Mouse (Mus musculus): ENCODE results near the gene Nsg2. TPM values are rescaled to one million over a fixed set of nuclear protein-coding genes. Genes with fewer than 3 reads are reported as not detected.

The Nsg2 gene
- polyA plus RNA-seq, 1 experiment from 2014 or later, result 9.9 TPM

- no peak for ATAC-seq
- Histone ChIP-seq H3K4me1 (ENCODE audit: control insufficient read depth, insufficient read depth, low read length) (no peaks in the 10 kb centered on the region), H3K9ac (ENCODE audit: low read depth, low read length) (no peak overlapping the region), H3K36me3 (ENCODE audit: control insufficient read depth, insufficient read depth, low read length) (no peaks in the 10 kb centered on the region), H3K27ac (ENCODE audit: low read length) (no peak overlapping the region), H3K4me3 (ENCODE audit: low read length) (no peak overlapping the region), H3K9me3 (ENCODE audit: control insufficient read depth, low read length) (no peaks in the 10 kb centered on the region), H3K27me3 (replicated peaks; ENCODE audit: control insufficient read depth, insufficient read depth, low read length) (no peaks in the 10 kb centered on the region), H3K4me2 (ENCODE audit: low read depth, low read length) (no peak overlapping the region)
- 88% methylated on average over 10 of the region's 10 CpGs for WGBS
Measured at GRCm38 (mm10) chr11:32061874-32062273, 61.6 kb downstream of the Nsg2 start.

- WGBS, result 26% methylated on average over 10 of the region's 10 CpGs
- no peak for ATAC-seq
- Histone ChIP-seq H3K4me2 (ENCODE audit: low read depth, low read length) (no peak overlapping the region), H3K27me3 (replicated peaks; ENCODE audit: control insufficient read depth, insufficient read depth, low read length) (no peaks in the 10 kb centered on the region), H3K27ac (ENCODE audit: low read length) (no peak overlapping the region), H3K4me1 (ENCODE audit: control insufficient read depth, insufficient read depth, low read length) (no peaks in the 10 kb centered on the region), H3K36me3 (ENCODE audit: control insufficient read depth, insufficient read depth, low read length) (no peaks in the 10 kb centered on the region), H3K9me3 (ENCODE audit: control insufficient read depth, low read length) (no peaks in the 10 kb centered on the region), H3K9ac (ENCODE audit: low read depth, low read length) (no peak overlapping the region), H3K4me3 (ENCODE audit: low read length) (no peak overlapping the region)
Measured at GRCm38 (mm10) chr11:32063775-32064510, 63.7 kb downstream of the Nsg2 start.

GRCm38 (mm10) chr11:32064511-32064862 is 64.2 kb downstream of the Nsg2 start:
- Histone ChIP-seq H3K36me3 (ENCODE audit: control insufficient read depth, insufficient read depth, low read length) (no peaks in the 10 kb centered on the region), H3K4me2 (ENCODE audit: low read depth, low read length) (no peak overlapping the region), H3K27me3 (replicated peaks; ENCODE audit: control insufficient read depth, insufficient read depth, low read length) (no peaks in the 10 kb centered on the region), H3K4me3 (ENCODE audit: low read length) (no peak overlapping the region), H3K9me3 (ENCODE audit: control insufficient read depth, low read length) (no peaks in the 10 kb centered on the region), H3K27ac (ENCODE audit: low read length) (no peak overlapping the region), H3K4me1 (ENCODE audit: control insufficient read depth, insufficient read depth, low read length) (no peaks in the 10 kb centered on the region), H3K9ac (ENCODE audit: low read depth, low read length) (no peak overlapping the region)
- no peak for ATAC-seq
- 28% methylated on average over 5 of the region's 5 CpGs for WGBS

- no peak overlapping the region for H3K4me3 ChIP-seq (ENCODE audit: low read length)
Measured at GRCm38 (mm10) chr11:32068736-32069490, 68.7 kb downstream of the Nsg2 start.

GRCm38 (mm10) chr11:32075163-32075562 is 74.9 kb downstream of the Nsg2 start:
- ATAC-seq, result peak; percentile 63; the same call in 1 of the 2 replicates
- H3K4me1 ChIP-seq (ENCODE audit: control insufficient read depth, insufficient read depth, low read length), result peaks cover 2% of the 10 kb centered on the region
- no peak overlapping the region for H3K27ac ChIP-seq (ENCODE audit: low read length)
- H3K27me3 ChIP-seq (replicated peaks; ENCODE audit: control insufficient read depth, insufficient read depth, low read length), result no peaks in the 10 kb centered on the region
- no peak overlapping the region for H3K9ac ChIP-seq (ENCODE audit: low read depth, low read length)
- H3K36me3 ChIP-seq (ENCODE audit: control insufficient read depth, insufficient read depth, low read length), result no peaks in the 10 kb centered on the region
- H3K4me3 ChIP-seq (ENCODE audit: low read length), result no peak overlapping the region
- no peaks in the 10 kb centered on the region for H3K9me3 ChIP-seq (ENCODE audit: control insufficient read depth, low read length)
- H3K4me2 ChIP-seq (ENCODE audit: low read depth, low read length), result no peak overlapping the region
- WGBS, result 49% methylated on average over 2 of the region's 2 CpGs

More at GRCm38 (mm10) chr11:32068736-32069490, 68.7 kb downstream of the Nsg2 start:
- Histone ChIP-seq H3K27ac (ENCODE audit: low read length) (no peak overlapping the region), H3K36me3 (ENCODE audit: control insufficient read depth, insufficient read depth, low read length) (no peaks in the 10 kb centered on the region), H3K27me3 (replicated peaks; ENCODE audit: control insufficient read depth, insufficient read depth, low read length) (no peaks in the 10 kb centered on the region), H3K9ac (ENCODE audit: low read depth, low read length) (no peak overlapping the region), H3K4me1 (ENCODE audit: control insufficient read depth, insufficient read depth, low read length) (no peaks in the 10 kb centered on the region), H3K4me2 (ENCODE audit: low read depth, low read length) (no peak overlapping the region), H3K9me3 (ENCODE audit: control insufficient read depth, low read length) (no peaks in the 10 kb centered on the region)
- no peak for ATAC-seq
- WGBS, result 67% methylated on average over 12 of the region's 12 CpGs

GRCm38 (mm10) chr11:32083462-32083861 is 83.2 kb downstream of the Nsg2 start:
- Histone ChIP-seq H3K9ac (ENCODE audit: low read depth, low read length) (no peak overlapping the region), H3K27me3 (replicated peaks; ENCODE audit: control insufficient read depth, insufficient read depth, low read length) (no peaks in the 10 kb centered on the region), H3K36me3 (ENCODE audit: control insufficient read depth, insufficient read depth, low read length) (no peaks in the 10 kb centered on the region), H3K4me3 (ENCODE audit: low read length) (no peak overlapping the region), H3K4me2 (ENCODE audit: low read depth, low read length) (no peak overlapping the region), H3K4me1 (ENCODE audit: control insufficient read depth, insufficient read depth, low read length) (no peaks in the 10 kb centered on the region), H3K27ac (ENCODE audit: low read length) (no peak overlapping the region), H3K9me3 (ENCODE audit: control insufficient read depth, low read length) (no peaks in the 10 kb centered on the region)
- no peak for ATAC-seq
- WGBS, result 53% methylated on average over 3 of the region's 3 CpGs

GRCm38 (mm10) chr11:32086525-32086924 is 86.3 kb downstream of the Nsg2 start:
- H3K27ac ChIP-seq (ENCODE audit: low read length), result no peak overlapping the region
- no peaks in the 10 kb centered on the region for H3K27me3 ChIP-seq (replicated peaks; ENCODE audit: control insufficient read depth, insufficient read depth, low read length)
- no peak for ATAC-seq
- no peak overlapping the region for H3K9ac ChIP-seq (ENCODE audit: low read depth, low read length)
- H3K4me1 ChIP-seq (ENCODE audit: control insufficient read depth, insufficient read depth, low read length), result no peaks in the 10 kb centered on the region
- WGBS, result 78% methylated on average over 1 of the region's 1 CpGs
- H3K36me3 ChIP-seq (ENCODE audit: control insufficient read depth, insufficient read depth, low read length), result no peaks in the 10 kb centered on the region
- no peak overlapping the region for H3K4me2 ChIP-seq (ENCODE audit: low read depth, low read length)
- no peak overlapping the region for H3K4me3 ChIP-seq (ENCODE audit: low read length)
- H3K9me3 ChIP-seq (ENCODE audit: control insufficient read depth, low read length), result no peaks in the 10 kb centered on the region

- H3K4me3 ChIP-seq (ENCODE audit: low read length), result no peak overlapping the region
Measured at GRCm38 (mm10) chr11:32087376-32087775, 87.1 kb downstream of the Nsg2 start.

GRCm38 (mm10) chr11:32087779-32088442 is 87.6 kb downstream of the Nsg2 start:
- Histone ChIP-seq H3K9me3 (ENCODE audit: control insufficient read depth, low read length) (no peaks in the 10 kb centered on the region), H3K27me3 (replicated peaks; ENCODE audit: control insufficient read depth, insufficient read depth, low read length) (no peaks in the 10 kb centered on the region), H3K4me2 (ENCODE audit: low read depth, low read length) (no peak overlapping the region), H3K36me3 (ENCODE audit: control insufficient read depth, insufficient read depth, low read length) (no peaks in the 10 kb centered on the region), H3K27ac (ENCODE audit: low read length) (no peak overlapping the region), H3K4me3 (ENCODE audit: low read length) (no peak overlapping the region), H3K9ac (ENCODE audit: low read depth, low read length) (no peak overlapping the region), H3K4me1 (ENCODE audit: control insufficient read depth, insufficient read depth, low read length) (no peaks in the 10 kb centered on the region)
- WGBS, result 76% methylated on average over 9 of the region's 9 CpGs
- ATAC-seq, result no peak

More at GRCm38 (mm10) chr11:32087376-32087775, 87.1 kb downstream of the Nsg2 start:
- Histone ChIP-seq H3K9ac (ENCODE audit: low read depth, low read length) (no peak overlapping the region), H3K4me1 (ENCODE audit: control insufficient read depth, insufficient read depth, low read length) (no peaks in the 10 kb centered on the region), H3K36me3 (ENCODE audit: control insufficient read depth, insufficient read depth, low read length) (no peaks in the 10 kb centered on the region), H3K4me2 (ENCODE audit: low read depth, low read length) (no peak overlapping the region), H3K9me3 (ENCODE audit: control insufficient read depth, low read length) (no peaks in the 10 kb centered on the region), H3K27me3 (replicated peaks; ENCODE audit: control insufficient read depth, insufficient read depth, low read length) (no peaks in the 10 kb centered on the region), H3K27ac (ENCODE audit: low read length) (no peak overlapping the region)
- no peak for ATAC-seq
- WGBS, result 28% methylated on average over 2 of the region's 2 CpGs

All from intestine, embryonic 16.5 days (tissue).